In genomic region chr9:58581958-58582540, GRCm38 (mm10) we compare ENCODE assay signal across 8 mouse cellular contexts. TPM values are rescaled to one million over a fixed set of nuclear protein-coding genes. Genes with fewer than 3 reads are reported as not detected.
DNase-seq lines count a peak whose midpoint lies in the region; ATAC-seq and TF ChIP-seq lines count a peak whose summit lies in the region.

Gene Nptn, plus strand, starts transcription at chr9:58582240.

- POLR2A ChIA-PET in Patski (lab: Charles Lee) = interaction anchor here (0.6 to 0.9 kb wide), 2 partner anchors 22 to 37 kb away, joined by 3 read pairs; no protein-coding TSS in a partner anchor

- no peaks in the 10 kb centered on the region for H3K9me3 ChIP-seq in hindbrain, embryonic 13.5 days

- peak within 1 kb of the TSS; percentile 82 for H3K4me2 ChIP-seq in hindbrain, embryonic 13.5 days

- H3K36me3 ChIP-seq in hindbrain, embryonic 13.5 days = no peaks in the 10 kb centered on the region

- in situ Hi-C loops in Patski (cut with MboI; ENCODE audit: low pct_unique_long_range_greater_than_20kb) = no loop called here

- peak; percentile 65 for DNase-seq in Patski (ENCODE audit: low read depth, low spot score)
- DNase-seq in cerebellum, postnatal 14 days = peak; percentile 98 to 99
- DNase-seq in frontal cortex, postnatal 14 days (ENCODE audit: low spot score in 2 of 2) = peak; percentile 94 to 97
- DNase-seq in layer of hippocampus, postnatal 25 days (ENCODE audit: extremely low spot score in 1 of 2, low spot score in 1 of 2) = peak; percentile 91 to 96
- peak; percentile 98 for DNase-seq in lung, postnatal 25 days (ENCODE audit: low spot score)
- peak; percentile 98 for DNase-seq in retina, embryonic 14.5 days (ENCODE audit: low spot score)
- peak; percentile 98 for DNase-seq in thymus, postnatal 4 days

- H3K4me3 ChIP-seq in hindbrain, embryonic 13.5 days = peak within 1 kb of the TSS; percentile 89

- WGBS in hindbrain, embryonic 13.5 days = under 1% methylated on average over 36 of the region's 56 CpGs

- TF ChIP-seq CTCF in Patski (IDR thresholded peaks at IDR 0.05) = no peak

- no peaks in the 10 kb centered on the region for H3K27me3 ChIP-seq in Patski
- H3K27me3 ChIP-seq in hindbrain, embryonic 13.5 days = no peaks in the 10 kb centered on the region

- ATAC-seq in Patski = peak; percentile 89
- ATAC-seq in hindbrain, embryonic 13.5 days (ENCODE audit: low FRiP score) = peak; percentile 99

- peak within 1 kb of the TSS; percentile 96 for H3K9ac ChIP-seq in hindbrain, embryonic 13.5 days

- peak within 1 kb of the TSS; percentile 98 for H3K27ac ChIP-seq in hindbrain, embryonic 13.5 days

- CTCF ChIA-PET in Patski (lab: Charles Lee) = interaction anchor here (0.5 to 6.6 kb wide), 6 partner anchors 27 to 75 kb away, joined by 3 to 48 read pairs (median 6); partner anchors contain the start of gene Cd276

- peaks cover 21% of the 10 kb centered on the region for H3K4me1 ChIP-seq in hindbrain, embryonic 13.5 days (replicated peaks)

RNA-seq across cellular contexts. Expression of gene Nptn, which starts in this region (rescaled TPM):
- polyA plus RNA-seq in Patski (2021) = 424 TPM
- polyA plus RNA-seq in hindbrain, embryonic 13.5 days (2015; fragmentation: Nextera tagmentation; extraction: Ambion mirVana) = 140 and 144 TPM in 2 replicates
- total RNA-seq in layer of hippocampus, postnatal 25 days (2021) = 100 to 1,000 TPM; 863 to 899 TPM

Comparison
In these comparisons a context has a peak if more than half of its experiments do, and no peak if none do; other contexts are left out.
1. Peak in every context shown above with its lines: DNase-seq, ATAC-seq, H3K4me3 ChIP-seq and H3K27ac ChIP-seq.